Mouse (Mus musculus): Measurements from ENCODE around the gene Chpf2.

DNA sequence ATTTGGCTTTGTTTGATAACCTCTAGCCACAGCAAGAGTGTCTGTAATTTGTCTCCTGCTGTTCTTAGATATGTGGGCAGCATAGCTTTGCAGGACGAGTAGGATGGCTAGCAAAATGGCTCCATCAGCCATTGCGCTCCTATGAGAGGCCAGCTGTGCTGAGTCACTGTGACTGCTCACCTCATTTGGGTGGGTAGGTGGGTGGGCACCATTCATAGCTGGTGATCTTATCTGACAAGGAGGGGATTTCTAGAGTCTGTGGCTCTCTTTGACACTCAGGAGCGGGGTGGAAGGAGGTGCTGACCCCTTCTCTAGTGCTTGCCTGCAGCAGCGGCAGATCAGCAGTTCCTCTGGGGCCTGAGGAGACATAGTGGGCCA is 648 bp downstream of the Chpf2 start:
- TF ChIP-seq CTCF (IDR thresholded peaks at IDR 0.05; ENCODE audit: insufficient read depth, low read length) (no peak), POLR2A (IDR thresholded peaks at IDR 0.05; ENCODE audit: borderline replicate concordance, extremely low read depth, low read depth, low read length) (no peak)

Measured in lung, adult 2 months (tissue).